Mouse (Mus musculus): ENCODE measurements around the gene 4931414P19Rik. TPM values are rescaled to one million over a fixed set of nuclear protein-coding genes. Genes with fewer than 3 reads are reported as not detected.

Gene 4931414P19Rik
- polyA plus RNA-seq (2011; ENCODE audit: insufficient read length, low read depth, missing spikeins): 3.6 and 4.8 TPM in 2 replicates

- Histone ChIP-seq H3K4me1 (ENCODE audit: control insufficient read depth, insufficient read depth, low read length) (no peaks in the 10 kb centered on the region), H3K4me3 (ENCODE audit: insufficient read depth, low read length) (peak within 1 kb of the TSS; percentile 51), H3K27ac (ENCODE audit: insufficient read depth, low read length) (peak within 1 kb of the TSS; percentile 31)
- TF ChIP-seq POLR2A (IDR thresholded peaks at IDR 0.05; ENCODE audit: low read depth, low read length) (peak; percentile 53), CTCF (IDR thresholded peaks at IDR 0.05; ENCODE audit: borderline replicate concordance, insufficient read depth, low read length) (no peak)
Observed at GRCm38 (mm10) chr14:54605752-54606321, at the start of gene 4931414P19Rik. TSS of gene 4931414P19Rik (minus strand) at chr14:54605993.

- TF ChIP-seq CTCF (IDR thresholded peaks at IDR 0.05; ENCODE audit: borderline replicate concordance, insufficient read depth, low read length): no peak
- peak; percentile 95 for TF ChIP-seq POLR2A (IDR thresholded peaks at IDR 0.05; ENCODE audit: low read depth, low read length)
- H3K4me1 ChIP-seq (ENCODE audit: control insufficient read depth, insufficient read depth, low read length): peaks cover 3% of the 10 kb centered on the region; the same call in 1 of the 2 replicates
Observed at GRCm38 (mm10) chr14:54653496-54653895, 47.7 kb upstream of the 4931414P19Rik start.

DNA sequence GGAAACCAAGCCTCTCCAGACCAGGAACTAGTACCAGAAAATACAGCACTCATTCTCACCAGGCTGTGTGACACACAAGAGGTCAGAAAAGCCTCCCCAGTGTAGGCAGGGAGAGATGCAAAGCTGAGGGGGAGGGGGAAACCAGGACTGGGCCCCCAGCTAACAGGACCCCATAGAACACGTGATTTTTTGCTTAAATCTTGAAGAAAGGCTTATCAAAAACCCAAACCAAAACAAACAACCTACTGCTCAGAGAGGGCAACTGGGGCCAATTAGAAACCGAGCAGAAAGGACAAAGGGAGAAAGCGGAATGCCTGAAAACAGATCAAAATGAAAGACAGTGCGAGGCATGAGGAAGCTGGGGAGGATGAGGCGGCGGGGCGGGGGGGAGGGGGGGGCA lies 47.0 kb upstream of the 4931414P19Rik start:
- Histone ChIP-seq H3K4me3 (ENCODE audit: insufficient read depth, low read length) (peak overlapping the region; percentile 77), H3K4me1 (ENCODE audit: control insufficient read depth, insufficient read depth, low read length) (peaks cover 3% of the 10 kb centered on the region; the same call in 1 of the 2 replicates), H3K27ac (ENCODE audit: insufficient read depth, low read length) (peak overlapping the region; percentile 14; the same call in 1 of the 2 replicates)
- no peak for TF ChIP-seq CTCF (IDR thresholded peaks at IDR 0.05; ENCODE audit: borderline replicate concordance, insufficient read depth, low read length)
- TF ChIP-seq POLR2A (IDR thresholded peaks at IDR 0.05; ENCODE audit: low read depth, low read length): no peak

More at GRCm38 (mm10) chr14:54653496-54653895, 47.7 kb upstream of the 4931414P19Rik start:
- H3K4me3 ChIP-seq (ENCODE audit: insufficient read depth, low read length): peak overlapping the region; percentile 77
- H3K27ac ChIP-seq (ENCODE audit: insufficient read depth, low read length): peak overlapping the region; percentile 64

DNA sequence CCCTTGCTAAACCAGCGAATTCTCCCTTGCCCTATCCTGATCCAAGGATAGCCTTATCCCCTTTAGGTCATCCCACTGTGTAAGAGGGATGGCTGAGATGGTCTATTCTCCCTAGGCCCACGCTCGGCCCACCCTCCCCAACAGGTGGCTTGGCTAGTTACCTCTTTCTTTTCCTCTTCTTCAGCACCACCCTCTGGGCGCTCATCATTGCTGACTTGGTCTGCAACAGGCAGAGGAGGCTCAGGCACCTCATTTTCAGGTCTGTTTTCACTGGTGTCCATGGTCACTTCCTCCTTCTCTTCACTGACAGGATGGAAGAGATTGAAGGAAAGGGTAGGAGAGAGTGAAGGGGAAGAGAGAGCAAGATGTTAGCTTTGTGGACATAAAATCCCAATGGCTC lies 45.8 kb upstream of the 4931414P19Rik start:
- peaks cover 3% of the 10 kb centered on the region; the same call in 1 of the 2 replicates for H3K4me1 ChIP-seq (ENCODE audit: control insufficient read depth, insufficient read depth, low read length)
- no peak overlapping the region for H3K27ac ChIP-seq (ENCODE audit: insufficient read depth, low read length)
- 0 out of 2 replicates have a peak overlapping the region, but pooled peaks have one; percentile 3 for H3K4me3 ChIP-seq (ENCODE audit: insufficient read depth, low read length)
- TF ChIP-seq CTCF (IDR thresholded peaks at IDR 0.05; ENCODE audit: borderline replicate concordance, insufficient read depth, low read length) (no peak), POLR2A (IDR thresholded peaks at IDR 0.05; ENCODE audit: low read depth, low read length) (no peak)

DNA sequence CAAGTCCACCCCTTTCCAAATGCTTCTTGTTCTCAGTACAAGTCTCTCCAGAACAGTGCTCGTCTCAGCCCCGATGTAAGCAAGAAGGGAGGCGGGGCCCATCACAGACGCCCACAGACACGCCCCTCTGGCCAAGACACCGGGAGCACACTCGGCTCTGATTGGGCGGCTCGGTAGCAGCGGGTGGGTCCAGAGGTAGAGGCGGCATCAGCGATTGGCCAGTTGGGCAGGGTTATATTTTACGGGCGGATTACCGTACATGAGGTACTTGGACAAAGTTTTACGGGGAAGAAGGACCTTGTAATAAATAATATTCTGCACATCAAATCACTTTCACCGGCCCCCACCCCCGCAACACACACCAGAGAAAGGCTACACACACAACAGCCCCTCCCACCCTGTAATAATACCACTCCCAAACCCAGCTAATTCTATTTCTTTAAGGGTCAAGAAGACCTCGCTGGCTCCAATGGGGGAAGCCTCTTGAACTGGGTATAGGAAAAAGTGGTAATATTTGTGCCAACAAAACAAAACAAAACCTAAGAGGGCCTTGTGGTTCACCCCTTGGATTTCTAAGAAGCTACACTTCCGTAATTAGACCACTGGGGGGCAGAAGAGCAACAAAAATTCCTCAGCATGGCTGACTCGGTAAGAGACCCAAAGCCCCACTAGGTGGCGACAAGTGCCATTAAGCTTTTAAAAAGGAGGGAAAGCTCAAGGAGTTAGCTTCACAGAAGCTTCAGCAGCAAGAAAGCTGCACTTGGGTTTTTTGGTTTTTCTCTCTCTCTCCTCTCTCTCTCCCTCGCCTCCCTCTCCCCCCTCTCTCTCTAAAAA lies 45.0 kb upstream of the 4931414P19Rik start:
- Histone ChIP-seq H3K4me3 (ENCODE audit: insufficient read depth, low read length) (no peak overlapping the region), H3K27ac (ENCODE audit: insufficient read depth, low read length) (no peak overlapping the region)

DNA sequence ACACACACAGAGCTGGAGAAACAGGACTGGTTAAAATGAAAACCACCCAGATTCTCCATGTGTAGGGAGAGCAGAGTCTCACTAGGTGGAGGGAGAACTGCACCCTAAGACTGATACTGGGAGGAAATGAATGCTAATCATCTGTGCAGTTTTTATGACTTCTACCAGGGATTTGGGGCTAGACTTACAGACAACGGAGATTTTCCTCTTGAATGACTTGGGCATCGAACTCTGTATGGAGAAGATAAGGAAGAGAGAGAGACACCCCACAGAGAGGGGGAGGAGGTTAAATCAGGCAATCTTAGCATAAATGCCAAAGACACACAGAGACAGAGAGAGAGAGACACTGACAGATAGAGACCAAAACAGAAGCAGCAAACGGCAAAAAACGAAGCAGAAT lies 42.1 kb upstream of the 4931414P19Rik start:
- H3K4me3 ChIP-seq (ENCODE audit: insufficient read depth, low read length): no peak overlapping the region
- H3K27ac ChIP-seq (ENCODE audit: insufficient read depth, low read length): no peak overlapping the region
- TF ChIP-seq CTCF (IDR thresholded peaks at IDR 0.05; ENCODE audit: borderline replicate concordance, insufficient read depth, low read length) (no peak), POLR2A (IDR thresholded peaks at IDR 0.05; ENCODE audit: low read depth, low read length) (no peak)
- H3K4me1 ChIP-seq (ENCODE audit: control insufficient read depth, insufficient read depth, low read length): peaks cover 4% of the 10 kb centered on the region

More for the DNA sequence above, 45.0 kb upstream of the 4931414P19Rik start:
- TF ChIP-seq CTCF (IDR thresholded peaks at IDR 0.05; ENCODE audit: borderline replicate concordance, insufficient read depth, low read length): peak; percentile 38; the same call in 1 of the 2 replicates
- no peak for TF ChIP-seq POLR2A (IDR thresholded peaks at IDR 0.05; ENCODE audit: low read depth, low read length)
- H3K4me1 ChIP-seq (ENCODE audit: control insufficient read depth, insufficient read depth, low read length): peaks cover 3% of the 10 kb centered on the region; the same call in 1 of the 2 replicates

DNA sequence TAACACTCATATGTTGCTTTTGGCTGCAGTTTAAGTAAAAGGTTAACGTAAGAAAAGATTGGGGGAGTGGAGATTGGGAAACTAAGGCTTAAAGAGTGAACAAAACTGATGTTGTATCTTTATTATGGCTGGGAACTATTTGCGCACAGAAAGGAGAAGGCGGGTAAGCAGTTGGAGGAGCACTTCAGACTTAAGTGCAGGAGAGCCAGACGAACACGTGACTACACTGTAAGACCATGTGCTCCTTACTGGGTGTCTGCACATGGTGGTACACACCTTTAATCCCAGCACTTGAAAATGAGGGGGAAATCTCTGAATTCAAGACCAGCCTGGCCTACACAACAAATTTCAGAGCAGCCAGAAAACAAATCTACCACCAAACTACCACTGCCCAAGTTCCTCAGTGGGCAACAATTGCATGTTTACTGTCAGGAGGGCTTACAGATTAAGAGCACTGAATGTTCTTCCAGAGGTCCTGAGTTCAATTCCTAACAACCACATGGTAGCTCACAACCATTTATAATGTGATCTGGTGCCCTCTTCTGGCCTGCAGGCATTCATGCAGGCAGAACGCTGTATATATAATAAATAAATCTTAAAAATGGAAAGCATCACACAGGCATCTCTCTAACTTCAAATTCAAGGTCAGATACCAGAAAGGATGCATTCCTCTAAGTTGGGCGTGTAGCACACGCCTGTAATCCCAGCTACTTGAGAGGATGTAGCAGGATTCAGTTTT lies 41.3 kb upstream of the 4931414P19Rik start:
- Histone ChIP-seq H3K4me1 (ENCODE audit: control insufficient read depth, insufficient read depth, low read length) (peaks cover 4% of the 10 kb centered on the region; the same call in 1 of the 2 replicates), H3K4me3 (ENCODE audit: insufficient read depth, low read length) (no peak overlapping the region), H3K27ac (ENCODE audit: insufficient read depth, low read length) (no peak overlapping the region)
- no peak for TF ChIP-seq CTCF (IDR thresholded peaks at IDR 0.05; ENCODE audit: borderline replicate concordance, insufficient read depth, low read length)
- no peak for TF ChIP-seq POLR2A (IDR thresholded peaks at IDR 0.05; ENCODE audit: low read depth, low read length)

GRCm38 (mm10) chr14:54646455-54646854 lies 40.7 kb upstream of the 4931414P19Rik start:
- no peak overlapping the region for H3K4me3 ChIP-seq (ENCODE audit: insufficient read depth, low read length)
- no peak overlapping the region for H3K27ac ChIP-seq (ENCODE audit: insufficient read depth, low read length)
- TF ChIP-seq POLR2A (IDR thresholded peaks at IDR 0.05; ENCODE audit: low read depth, low read length): no peak
- no peak for TF ChIP-seq CTCF (IDR thresholded peaks at IDR 0.05; ENCODE audit: borderline replicate concordance, insufficient read depth, low read length)
- H3K4me1 ChIP-seq (ENCODE audit: control insufficient read depth, insufficient read depth, low read length): peaks cover 4% of the 10 kb centered on the region; the same call in 1 of the 2 replicates

DNA sequence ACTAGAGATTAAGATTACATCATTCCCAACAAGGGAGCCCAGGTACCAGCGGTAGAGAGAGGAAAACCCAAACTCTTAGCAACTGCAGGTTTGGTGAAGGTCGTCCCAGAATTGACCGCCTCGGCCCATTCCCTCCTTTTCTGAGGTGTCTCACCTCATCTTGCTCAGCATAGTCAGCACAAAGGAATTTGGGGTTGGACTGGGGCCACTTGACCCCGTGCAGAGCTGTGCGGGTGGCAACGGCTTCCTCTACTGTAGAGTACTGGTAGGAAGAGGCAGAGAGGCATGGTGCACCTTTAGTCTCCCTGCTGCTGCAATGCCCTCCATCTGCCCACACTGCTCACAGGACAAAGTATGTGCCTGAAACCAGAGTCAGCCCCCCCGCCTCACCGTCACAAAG lies 38.5 kb upstream of the 4931414P19Rik start:
- TF ChIP-seq CTCF (IDR thresholded peaks at IDR 0.05; ENCODE audit: borderline replicate concordance, insufficient read depth, low read length) (no peak), POLR2A (IDR thresholded peaks at IDR 0.05; ENCODE audit: low read depth, low read length) (no peak)
- Histone ChIP-seq H3K27ac (ENCODE audit: insufficient read depth, low read length) (no peak overlapping the region), H3K4me1 (ENCODE audit: control insufficient read depth, insufficient read depth, low read length) (peaks cover 8% of the 10 kb centered on the region; the same call in 1 of the 2 replicates), H3K4me3 (ENCODE audit: insufficient read depth, low read length) (no peak overlapping the region)

Data from embryonic fibroblast, embryonic 13.5 days (primary cell).